Mouse (Mus musculus) embryonic facial prominence, embryonic 15.5 days (tissue): ENCODE data around the gene Jpt1. TPM values are rescaled to one million over a fixed set of nuclear protein-coding genes. Genes with fewer than 3 reads are reported as not detected.

Experiments used
- ATAC-seq: fragments of 200-750 bp; cut with Nextera tagmentation; 2 replicates; pipeline ENCODE4 v1.8.0; 2017; ENCODE audit warnings: low read depth, moderate TSS enrichment; ENCODE audit not compliant: insufficient number of reproducible peaks, low FRiP score, low TSS enrichment
- H3K27ac ChIP-seq: fragments of 300-500 bp; sonication (generic); replicated peaks from 2 replicates; pipeline ENCODE4 v1.5.1; 2015; ENCODE audit warnings: mild to moderate bottlenecking, inconsistent platforms
- H3K27me3 ChIP-seq: fragments of 300-500 bp; sonication (generic); 2 replicates; pipeline ENCODE4 v1.6.1; 2015; ENCODE audit warnings: inconsistent platforms
- H3K36me3 ChIP-seq: fragments of 300-500 bp; sonication (generic); 2 replicates; pipeline ENCODE4 v1.6.1; 2015; ENCODE audit warnings: mild to moderate bottlenecking, inconsistent platforms
- H3K4me1 ChIP-seq: fragments of 300-500 bp; sonication (generic); 2 replicates; pipeline ENCODE4 v1.6.1; 2015; ENCODE audit warnings: inconsistent platforms
- H3K4me2 ChIP-seq: fragments of 300-500 bp; sonication (generic); replicated peaks from 2 replicates; pipeline ENCODE4 v1.6.1; 2015; ENCODE audit warnings: mild to moderate bottlenecking, inconsistent platforms
- H3K4me3 ChIP-seq: fragments of 300-500 bp; sonication (generic); replicated peaks from 2 replicates; pipeline ENCODE4 v1.5.1; 2015; ENCODE audit warnings: mild to moderate bottlenecking, inconsistent platforms
- H3K9ac ChIP-seq: fragments of 300-500 bp; sonication (generic); 2 replicates; pipeline ENCODE4 v1.6.1; 2015; ENCODE audit warnings: inconsistent platforms
- H3K9me3 ChIP-seq: fragments of 300-500 bp; sonication (generic); replicated peaks from 2 replicates; pipeline ENCODE4 v1.6.1; 2016; ENCODE audit warnings: inconsistent platforms
- WGBS: fragments of 180-500 bp; shearing (Covaris S2); methylation state at CpG from one replicate; pipeline ENCODE4 v1.1.7; 2015; 5-methylcytosine and 5-hydroxymethylcytosine counted together
- polyA plus RNA-seq: library from polyadenylated mRNA; unstranded; fragments of >200 nt; fragmentation: Nextera tagmentation; extraction: Ambion mirVana; gene quantifications from 2 replicates; pipeline ENCODE4 v1.2.1, GENCODE M21; 2015

Jpt1 gene
- polyA plus RNA-seq, 1 experiment from 2014 or later, result 523 TPM

GRCm38 (mm10) chr11:115475025-115475757, 39.0 kb downstream of the Jpt1 start, which contains the start of gene Armc7:
Gene Armc7, plus strand, starts transcription at chr11:115475667.
- ATAC-seq, result peak; percentile 96
- H3K27ac ChIP-seq, result peak within 1 kb of the TSS; percentile 83
- H3K27me3 ChIP-seq, result no peaks in the 10 kb centered on the region
- WGBS, result 2% methylated on average over 26 of the region's 26 CpGs
- peak within 1 kb of the TSS; percentile 90 for H3K4me2 ChIP-seq
- H3K9me3 ChIP-seq, result no peaks in the 10 kb centered on the region
- peak within 1 kb of the TSS; percentile 71 for H3K9ac ChIP-seq
- peaks cover 5% of the 10 kb centered on the region; the same call in 1 of the 2 replicates for H3K36me3 ChIP-seq
- H3K4me1 ChIP-seq, result peaks cover 35% of the 10 kb centered on the region
- H3K4me3 ChIP-seq, result peak within 1 kb of the TSS; percentile 84

GRCm38 (mm10) chr11:115473626-115474275, 40.4 kb downstream of the Jpt1 start:
- 9% methylated on average over 15 of the region's 15 CpGs for WGBS
- H3K36me3 ChIP-seq, result no peaks in the 10 kb centered on the region
- no peaks in the 10 kb centered on the region for H3K27me3 ChIP-seq
- no peak for ATAC-seq
- H3K4me1 ChIP-seq, result peaks cover 35% of the 10 kb centered on the region
- H3K4me3 ChIP-seq, result peak overlapping the region; percentile 10
- peak overlapping the region; percentile 83 for H3K27ac ChIP-seq
- H3K9ac ChIP-seq, result no peak overlapping the region
- peak overlapping the region; percentile 26 for H3K4me2 ChIP-seq
- no peaks in the 10 kb centered on the region for H3K9me3 ChIP-seq

GRCm38 (mm10) chr11:115472183-115472582, 42.0 kb downstream of the Jpt1 start:
- Histone ChIP-seq H3K4me2 (no peak overlapping the region), H3K9me3 (no peaks in the 10 kb centered on the region), H3K4me1 (peaks cover 37% of the 10 kb centered on the region), H3K27ac (no peak overlapping the region), H3K9ac (no peak overlapping the region), H3K27me3 (no peaks in the 10 kb centered on the region), H3K36me3 (no peaks in the 10 kb centered on the region), H3K4me3 (no peak overlapping the region)
- WGBS, result 81% methylated on average over 7 of the region's 7 CpGs
- ATAC-seq, result no peak

GRCm38 (mm10) chr11:115467217-115467618, 47.0 kb downstream of the Jpt1 start:
- Histone ChIP-seq H3K9me3 (no peaks in the 10 kb centered on the region), H3K36me3 (no peaks in the 10 kb centered on the region), H3K27ac (no peak overlapping the region), H3K4me1 (peaks cover 8% of the 10 kb centered on the region), H3K4me3 (no peak overlapping the region), H3K9ac (no peak overlapping the region), H3K4me2 (no peak overlapping the region), H3K27me3 (no peaks in the 10 kb centered on the region)
- peak; percentile 37; the same call in 1 of the 2 replicates for ATAC-seq
- 11% methylated on average over 4 of the region's 4 CpGs for WGBS

GRCm38 (mm10) chr11:115464851-115465250, 49.3 kb downstream of the Jpt1 start:
- 90% methylated on average over 8 of the region's 8 CpGs for WGBS
- Histone ChIP-seq H3K9ac (no peak overlapping the region), H3K9me3 (no peaks in the 10 kb centered on the region), H3K27me3 (no peaks in the 10 kb centered on the region), H3K4me3 (no peak overlapping the region), H3K27ac (no peak overlapping the region), H3K36me3 (no peaks in the 10 kb centered on the region), H3K4me2 (no peak overlapping the region), H3K4me1 (peaks cover 8% of the 10 kb centered on the region)
- ATAC-seq, result no peak

GRCm38 (mm10) chr11:115463397-115463796, 50.8 kb downstream of the Jpt1 start:
- Histone ChIP-seq H3K4me1 (peaks cover 8% of the 10 kb centered on the region), H3K4me3 (no peak overlapping the region), H3K27me3 (no peaks in the 10 kb centered on the region), H3K27ac (no peak overlapping the region), H3K9me3 (no peaks in the 10 kb centered on the region), H3K9ac (no peak overlapping the region), H3K4me2 (no peak overlapping the region), H3K36me3 (no peaks in the 10 kb centered on the region)
- ATAC-seq, result no peak
- 64% methylated on average over 11 of the region's 11 CpGs for WGBS

GRCm38 (mm10) chr11:115462243-115462891, 51.8 kb downstream of the Jpt1 start, which contains the start of gene Slc16a5:
Gene Slc16a5, plus strand, starts transcription at chr11:115462474.
- no peak for ATAC-seq
- 70% methylated on average over 16 of the region's 16 CpGs for WGBS
- H3K9me3 ChIP-seq, result no peaks in the 10 kb centered on the region

GRCm38 (mm10) chr11:115461846-115462242, 52.3 kb downstream of the Jpt1 start:
- Histone ChIP-seq H3K27me3 (no peaks in the 10 kb centered on the region), H3K9me3 (no peaks in the 10 kb centered on the region), H3K27ac (no peak overlapping the region), H3K9ac (no peak overlapping the region), H3K4me3 (no peak overlapping the region), H3K4me1 (peaks cover 6% of the 10 kb centered on the region), H3K4me2 (no peak overlapping the region), H3K36me3 (no peaks in the 10 kb centered on the region)
- no peak for ATAC-seq
- 61% methylated on average over 5 of the region's 5 CpGs for WGBS

More at GRCm38 (mm10) chr11:115462243-115462891, 51.8 kb downstream of the Jpt1 start, which contains the start of gene Slc16a5:
- Histone ChIP-seq H3K36me3 (no peaks in the 10 kb centered on the region), H3K27ac (no peak within 1 kb of the TSS), H3K4me1 (peaks cover 9% of the 10 kb centered on the region), H3K4me3 (no peak within 1 kb of the TSS), H3K9ac (no peak within 1 kb of the TSS), H3K27me3 (no peaks in the 10 kb centered on the region), H3K4me2 (no peak within 1 kb of the TSS)

- Histone ChIP-seq H3K27me3 (no peaks in the 10 kb centered on the region), H3K9ac (no peak overlapping the region), H3K4me1 (peaks cover 5% of the 10 kb centered on the region; the same call in 1 of the 2 replicates), H3K36me3 (no peaks in the 10 kb centered on the region), H3K4me2 (no peak overlapping the region), H3K27ac (no peak overlapping the region), H3K4me3 (no peak overlapping the region), H3K9me3 (no peaks in the 10 kb centered on the region)
- WGBS, result 20% methylated on average over 8 of the region's 8 CpGs
- no peak for ATAC-seq
These were observed 53.2 kb downstream of the Jpt1 start for GRCm38 (mm10) chr11:115460976-115461375.

- Histone ChIP-seq H3K4me3 (no peak overlapping the region), H3K9ac (no peak overlapping the region), H3K4me2 (no peak overlapping the region), H3K9me3 (no peaks in the 10 kb centered on the region), H3K27ac (no peak overlapping the region), H3K27me3 (no peaks in the 10 kb centered on the region), H3K36me3 (no peaks in the 10 kb centered on the region), H3K4me1 (peaks cover 5% of the 10 kb centered on the region; the same call in 1 of the 2 replicates)
- WGBS, result 27% methylated on average over 6 of the region's 6 CpGs
- ATAC-seq, result no peak
These were observed 56.8 kb downstream of the Jpt1 start for GRCm38 (mm10) chr11:115457405-115457804.

GRCm38 (mm10) chr11:115456182-115456581, 58.0 kb downstream of the Jpt1 start:
- Histone ChIP-seq H3K4me3 (no peak overlapping the region), H3K4me2 (no peak overlapping the region), H3K36me3 (no peaks in the 10 kb centered on the region), H3K27ac (no peak overlapping the region), H3K4me1 (peaks cover 5% of the 10 kb centered on the region; the same call in 1 of the 2 replicates), H3K9ac (no peak overlapping the region), H3K27me3 (no peaks in the 10 kb centered on the region), H3K9me3 (no peaks in the 10 kb centered on the region)
- WGBS, result 80% methylated on average over 5 of the region's 5 CpGs
- no peak for ATAC-seq
